Mouse (Mus musculus) liver, postnatal 0 days (tissue): ENCODE results near the gene Tnfrsf26.

Experiments
- CTCF ChIP-seq: sonication (generic); IDR thresholded peaks from 2 replicates; pipeline ENCODE4 v1.5.1; 2016; ENCODE audit warnings: antibody characterized with exemption, low read depth
- EP300 ChIP-seq: IDR thresholded peaks from 2 replicates; pipeline ENCODE4 v1.6.1; 2016; ENCODE audit warnings: antibody characterized with exemption, low read depth, mild to moderate bottlenecking

GRCm38 (mm10) chr7:143628540-143628939 is at the start of gene Tnfrsf26:
- TF ChIP-seq CTCF (no peak), EP300 (no peak)
